Mouse (Mus musculus): Measurements from ENCODE around the gene Hpf1.

The Hpf1 gene

GRCm38 (mm10) chr8:60891757-60892156 is 1.5 kb downstream of the Hpf1 start:
- DNase-seq (ENCODE audit: extremely low read depth, low read depth) = no peak

GRCm38 (mm10) chr8:60895878-60896277 is 5.7 kb downstream of the Hpf1 start:
- peak; percentile 82 for DNase-seq (ENCODE audit: extremely low read depth, low read depth)

- no peak for DNase-seq (ENCODE audit: extremely low read depth, low read depth)
Observed at GRCm38 (mm10) chr8:60900147-60900546, 9.9 kb downstream of the Hpf1 start.

- DNase-seq (ENCODE audit: extremely low read depth, low read depth) = no peak
Observed at GRCm38 (mm10) chr8:60912081-60912480, 21.9 kb downstream of the Hpf1 start.

DNA sequence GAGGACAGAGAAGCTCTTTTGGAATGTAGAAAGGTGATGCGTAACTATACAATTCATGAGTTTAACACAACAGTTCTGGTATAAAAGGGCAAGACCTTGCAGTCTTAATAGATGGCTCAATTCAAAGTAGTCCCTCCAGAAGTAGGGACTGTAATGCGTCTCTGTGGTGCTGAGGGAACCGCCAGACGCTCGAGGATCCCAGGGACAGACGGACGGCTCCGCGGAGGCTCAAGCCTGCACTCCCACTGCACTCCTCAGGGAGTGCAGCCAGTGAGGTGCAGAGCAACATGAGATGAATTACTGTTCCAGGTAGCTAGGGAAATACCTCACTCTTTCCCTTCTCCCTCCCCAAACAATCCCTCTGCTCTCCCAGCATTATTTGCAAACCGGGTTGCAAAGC is 22.3 kb downstream of the Hpf1 start:
- DNase-seq (ENCODE audit: extremely low read depth, low read depth) = no peak

- no peak for DNase-seq (ENCODE audit: extremely low read depth, low read depth)
Observed at GRCm38 (mm10) chr8:60919069-60919468, 28.9 kb downstream of the Hpf1 start.

- no peak for DNase-seq (ENCODE audit: extremely low read depth, low read depth)
Observed at GRCm38 (mm10) chr8:60920176-60920575, 30.0 kb downstream of the Hpf1 start.

- DNase-seq (ENCODE audit: extremely low read depth, low read depth) = no peak
Observed at GRCm38 (mm10) chr8:60933617-60934016, 43.4 kb downstream of the Hpf1 start.

- DNase-seq (ENCODE audit: extremely low read depth, low read depth) = no peak
Observed at GRCm38 (mm10) chr8:60938717-60939424, 48.7 kb downstream of the Hpf1 start.

- DNase-seq (ENCODE audit: extremely low read depth, low read depth) = no peak
Observed at GRCm38 (mm10) chr8:60942867-60943266, 52.6 kb downstream of the Hpf1 start.

DNA sequence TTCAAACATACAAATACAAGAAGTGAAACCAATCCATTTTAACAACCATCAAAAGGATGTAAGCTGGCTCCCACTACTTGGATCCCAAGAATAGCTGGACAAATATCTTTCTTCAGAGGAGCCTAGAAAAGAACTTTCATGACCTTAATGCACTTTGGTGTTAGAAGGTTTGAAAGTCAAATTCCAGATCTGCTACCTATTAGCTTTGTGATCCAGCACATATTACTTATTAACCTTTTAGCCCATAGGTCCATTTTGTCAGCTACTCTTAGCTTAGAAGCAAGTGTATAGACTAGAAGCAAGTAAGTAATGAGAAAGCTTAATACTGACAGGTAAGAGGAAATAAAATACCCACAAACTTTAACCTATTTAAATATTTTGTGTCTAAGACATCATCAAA is 57.3 kb downstream of the Hpf1 start:
- DNase-seq (ENCODE audit: extremely low read depth, low read depth) = no peak

- peak; percentile 62 for DNase-seq (ENCODE audit: extremely low read depth, low read depth)
Observed at GRCm38 (mm10) chr8:60949859-60950258, 59.6 kb downstream of the Hpf1 start.

- no peak for DNase-seq (ENCODE audit: extremely low read depth, low read depth)
Observed at GRCm38 (mm10) chr8:60951271-60951670, 61.1 kb downstream of the Hpf1 start.

- DNase-seq (ENCODE audit: extremely low read depth, low read depth) = no peak
Observed at GRCm38 (mm10) chr8:60951757-60952156, 61.5 kb downstream of the Hpf1 start.

GRCm38 (mm10) chr8:60952803-60953202 is 62.6 kb downstream of the Hpf1 start:
- DNase-seq (ENCODE audit: extremely low read depth, low read depth) = no peak

DNA sequence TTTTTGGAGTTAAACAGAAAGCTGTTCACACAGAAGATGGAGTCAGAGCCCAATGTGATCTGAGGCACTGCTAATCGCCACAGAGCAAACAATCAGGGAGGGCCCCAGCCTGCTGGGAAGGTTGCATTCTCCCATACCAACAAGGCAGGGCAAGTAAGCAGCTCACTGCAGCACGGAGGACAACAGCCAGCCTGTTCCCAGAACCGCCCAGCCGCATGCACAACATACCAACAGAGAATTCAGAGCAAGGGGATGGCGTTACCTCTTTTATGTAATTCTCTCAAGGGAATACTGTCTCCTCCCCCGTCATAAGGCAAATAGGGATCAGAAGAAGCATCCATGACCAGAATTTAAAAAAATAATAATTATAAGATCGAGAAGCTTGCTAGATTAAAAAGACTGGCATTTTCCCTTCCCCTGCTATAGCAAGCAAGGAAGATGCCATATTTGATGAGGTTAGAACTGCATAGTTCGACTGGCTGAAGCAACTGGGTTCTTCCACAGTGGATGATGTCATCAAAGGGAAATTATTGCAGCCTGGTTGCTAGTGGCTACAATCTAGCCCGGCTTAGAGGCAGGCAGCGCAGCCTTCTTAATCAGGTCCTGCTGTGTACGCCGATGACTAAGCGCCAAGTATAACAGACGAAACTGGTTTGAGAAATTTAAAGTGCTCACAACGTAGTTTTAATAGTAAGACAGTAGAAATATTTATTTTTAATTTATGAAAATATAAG is 64.2 kb downstream of the Hpf1 start:
- peak; percentile 94 for DNase-seq (ENCODE audit: extremely low read depth, low read depth)

DNA sequence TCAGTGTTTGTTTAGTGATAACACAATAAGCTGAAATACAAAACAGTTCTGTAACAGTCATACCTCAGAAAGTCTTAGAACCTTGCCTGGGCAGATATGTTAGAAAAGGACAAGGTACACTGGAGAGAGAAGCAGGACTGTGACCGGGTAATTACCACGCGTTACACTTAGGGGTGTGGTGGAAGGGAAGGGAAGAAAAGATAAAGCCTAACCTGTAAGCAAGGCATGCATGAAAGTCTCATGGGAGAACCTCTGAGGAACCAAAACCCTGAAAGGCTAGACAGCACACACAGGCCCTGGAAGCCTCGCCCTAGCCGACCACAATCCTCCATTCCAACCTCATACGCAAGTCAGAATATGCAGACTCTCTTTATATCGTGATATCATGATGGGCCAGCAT is 66.6 kb downstream of the Hpf1 start:
- peak; percentile 45 for DNase-seq (ENCODE audit: extremely low read depth, low read depth)

Measured in MEL-GATA-1-ER (cell line).